Mouse (Mus musculus): ENCODE results near the gene Fhit. TPM values are rescaled to one million over a fixed set of nuclear protein-coding genes. Genes with fewer than 3 reads are reported as not detected.
"Not testable (repeated sequence)": the region's sequence is repeated elsewhere in the genome, so short reads cannot be mapped to it uniquely, and the experiment has no call there.

Gene Fhit
- polyA plus RNA-seq, 1 experiment from 2014 or later, result 8.0 TPM

DNA sequence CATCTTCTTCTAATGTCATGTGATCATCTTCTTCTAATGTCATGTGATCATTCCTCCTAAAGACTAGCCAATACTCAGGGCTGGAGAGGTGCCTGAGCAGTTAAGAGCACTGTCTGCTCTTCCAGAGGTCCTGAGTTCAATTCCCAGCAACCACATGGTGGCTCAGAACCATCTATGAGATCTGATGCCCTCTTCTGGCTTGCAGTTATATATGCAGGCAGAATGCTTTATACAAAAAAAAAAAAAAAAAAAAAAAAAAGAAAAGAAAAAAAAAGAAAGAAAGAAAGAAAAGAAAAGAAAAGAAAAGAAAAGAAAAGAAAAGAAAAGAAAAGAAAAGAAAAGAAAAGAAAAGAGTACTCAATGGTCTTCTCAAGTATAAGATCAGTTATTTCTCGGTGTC lies 407.0 kb downstream of the Fhit start:
- 84% methylated on average over 1 of the region's 1 CpGs for WGBS
- not testable (repeated sequence) for H3K27ac ChIP-seq; H3K4me1 ChIP-seq (replicated peaks); H3K9ac ChIP-seq; H3K4me3 ChIP-seq; ATAC-seq (ENCODE audit: low FRiP score); H3K27me3 ChIP-seq; H3K36me3 ChIP-seq; H3K4me2 ChIP-seq; H3K9me3 ChIP-seq

DNA sequence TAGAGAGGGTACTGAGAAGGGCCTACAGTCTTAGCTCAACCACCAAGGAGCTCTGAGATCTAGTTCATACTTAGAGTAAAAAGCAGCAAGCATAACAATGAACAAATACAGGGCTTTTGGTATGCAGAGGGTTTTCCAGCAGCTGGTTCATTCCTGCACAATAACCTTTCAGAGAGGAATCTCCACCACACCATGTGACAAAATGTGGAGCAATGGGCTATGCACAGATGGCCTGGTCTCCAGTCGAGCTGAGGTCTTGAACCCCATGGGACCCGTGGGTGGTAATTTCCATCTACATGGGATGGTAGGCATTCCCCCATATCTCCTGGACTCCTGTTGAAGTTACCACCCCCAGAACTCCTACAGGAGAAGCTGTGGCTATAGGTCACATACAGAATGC lies 423.8 kb downstream of the Fhit start:
- Histone ChIP-seq H3K27ac (no peak overlapping the region), H3K9ac (no peak overlapping the region), H3K4me3 (no peak overlapping the region), H3K4me1 (replicated peaks) (no peaks in the 10 kb centered on the region), H3K9me3 (no peaks in the 10 kb centered on the region), H3K36me3 (no peaks in the 10 kb centered on the region), H3K4me2 (no peak overlapping the region), H3K27me3 (no peaks in the 10 kb centered on the region)
- ATAC-seq (ENCODE audit: low FRiP score), result no peak
- WGBS, result 40% methylated on average over 2 of the region's 2 CpGs

DNA sequence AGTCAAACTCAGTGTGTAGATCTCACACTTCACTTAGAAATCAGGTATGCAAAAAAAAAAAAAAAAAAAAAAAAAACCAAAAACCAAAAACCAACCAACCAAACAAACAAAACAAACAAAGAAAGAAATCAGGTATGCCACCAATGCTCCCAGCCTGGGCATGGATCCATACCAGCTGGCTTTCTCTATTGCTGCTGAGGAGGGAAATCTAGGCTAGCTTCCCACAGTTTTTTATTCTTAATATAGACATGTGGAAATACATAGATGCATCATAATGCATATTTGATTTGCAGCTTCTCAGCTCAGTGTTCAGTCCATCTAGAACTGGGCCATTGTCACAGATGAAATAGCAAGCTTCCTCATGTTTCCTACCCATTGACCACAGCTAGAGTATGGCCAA lies 439.3 kb downstream of the Fhit start:
- Histone ChIP-seq H3K36me3 (no peaks in the 10 kb centered on the region), H3K4me1 (replicated peaks) (no peaks in the 10 kb centered on the region), H3K27me3 (no peaks in the 10 kb centered on the region), H3K9ac (no peak overlapping the region), H3K9me3 (no peaks in the 10 kb centered on the region), H3K27ac (no peak overlapping the region), H3K4me2 (no peak overlapping the region), H3K4me3 (no peak overlapping the region)
- ATAC-seq (ENCODE audit: low FRiP score), result no peak

DNA sequence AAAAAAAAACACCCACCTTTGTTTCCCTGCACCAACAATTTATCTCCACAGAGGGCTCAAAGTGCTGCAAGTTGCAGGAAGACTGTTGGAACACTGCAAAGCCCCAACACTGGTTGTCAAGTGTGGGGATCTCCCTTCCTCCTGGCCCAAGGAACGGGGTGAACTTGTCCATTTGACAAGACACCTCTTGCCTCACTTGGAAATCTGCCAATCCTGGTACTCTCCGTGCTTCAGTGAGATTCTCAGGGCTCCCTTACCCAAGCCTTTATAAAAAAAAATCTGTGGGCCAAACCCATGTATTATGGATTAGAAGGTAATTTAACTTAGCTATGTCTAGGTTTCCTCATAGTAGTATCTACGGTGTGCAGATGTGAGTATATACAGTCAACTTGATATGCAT lies 448.9 kb downstream of the Fhit start:
- WGBS, result 76% methylated on average over 3 of the region's 3 CpGs
- H3K4me3 ChIP-seq, result no peak overlapping the region

DNA sequence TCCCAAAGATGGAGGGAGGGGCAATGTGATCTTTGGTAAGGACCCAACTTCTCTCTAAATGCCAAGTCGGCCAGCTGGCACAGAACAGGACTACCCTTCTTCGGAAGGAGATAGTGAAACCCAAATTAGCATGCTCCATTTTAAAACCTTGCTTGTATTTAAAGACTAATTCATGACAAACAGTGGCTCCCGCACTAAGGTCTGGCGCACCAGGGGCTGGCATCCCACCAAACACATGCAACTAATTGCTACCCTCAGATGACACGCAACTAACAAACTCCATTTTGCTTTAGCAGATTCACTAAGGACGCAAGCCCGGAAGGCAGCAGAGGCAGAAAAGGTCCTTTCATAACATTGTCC lies 449.3 kb downstream of the Fhit start:
- ATAC-seq (ENCODE audit: low FRiP score), result no peak
- no peaks in the 10 kb centered on the region for H3K36me3 ChIP-seq
- H3K4me1 ChIP-seq (replicated peaks), result no peaks in the 10 kb centered on the region
- H3K4me3 ChIP-seq, result no peak overlapping the region
- no peak overlapping the region for H3K9ac ChIP-seq
- no peaks in the 10 kb centered on the region for H3K9me3 ChIP-seq
- H3K27me3 ChIP-seq, result no peaks in the 10 kb centered on the region
- no peak overlapping the region for H3K4me2 ChIP-seq
- 83% methylated on average over 7 of the region's 7 CpGs for WGBS
- H3K27ac ChIP-seq, result no peak overlapping the region

More for the DNA sequence above, 448.9 kb downstream of the Fhit start:
- Histone ChIP-seq H3K9me3 (no peaks in the 10 kb centered on the region), H3K27ac (no peak overlapping the region), H3K36me3 (no peaks in the 10 kb centered on the region), H3K27me3 (no peaks in the 10 kb centered on the region), H3K4me2 (no peak overlapping the region), H3K4me1 (replicated peaks) (no peaks in the 10 kb centered on the region), H3K9ac (no peak overlapping the region)
- no peak for ATAC-seq (ENCODE audit: low FRiP score)

DNA sequence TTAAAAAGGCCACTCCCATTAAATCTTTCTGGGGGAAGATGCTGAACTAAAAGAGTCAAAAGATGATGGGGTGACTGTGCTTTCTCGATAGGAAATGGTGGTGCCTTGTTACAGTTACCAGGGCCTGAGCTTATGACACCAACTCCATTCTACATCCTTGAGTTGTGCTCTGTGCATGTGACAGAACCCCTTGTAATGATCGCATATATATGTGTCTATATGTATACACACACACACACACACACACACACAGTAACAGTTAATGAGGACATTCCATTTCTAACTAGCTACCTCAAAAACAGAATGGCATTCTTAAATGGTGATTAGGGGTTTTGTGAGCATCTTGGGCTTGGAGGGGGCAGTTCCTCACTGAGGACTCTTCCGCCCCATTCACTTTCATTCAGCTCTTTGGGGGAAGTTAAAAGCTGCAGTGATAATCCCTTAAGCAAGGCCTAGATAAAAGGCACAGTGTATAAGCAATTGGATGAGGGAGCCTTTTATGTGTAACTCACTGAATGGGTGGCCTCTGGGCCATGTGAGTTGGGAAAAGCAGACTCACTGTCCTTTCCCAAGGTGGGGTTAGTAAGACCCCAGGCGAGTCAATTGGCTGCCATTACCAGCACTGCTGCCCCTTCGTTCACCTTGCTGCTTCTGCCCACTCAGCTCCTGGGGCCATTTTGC lies 449.9 kb downstream of the Fhit start:
- Histone ChIP-seq H3K4me3 (no peak overlapping the region), H3K9ac (no peak overlapping the region), H3K4me2 (no peak overlapping the region), H3K36me3 (no peaks in the 10 kb centered on the region), H3K27me3 (no peaks in the 10 kb centered on the region), H3K4me1 (replicated peaks) (no peaks in the 10 kb centered on the region), H3K27ac (no peak overlapping the region), H3K9me3 (no peaks in the 10 kb centered on the region)
- 87% methylated on average over 5 of the region's 5 CpGs for WGBS
- no peak; the same call in 1 of the 2 replicates for ATAC-seq (ENCODE audit: low FRiP score)

DNA sequence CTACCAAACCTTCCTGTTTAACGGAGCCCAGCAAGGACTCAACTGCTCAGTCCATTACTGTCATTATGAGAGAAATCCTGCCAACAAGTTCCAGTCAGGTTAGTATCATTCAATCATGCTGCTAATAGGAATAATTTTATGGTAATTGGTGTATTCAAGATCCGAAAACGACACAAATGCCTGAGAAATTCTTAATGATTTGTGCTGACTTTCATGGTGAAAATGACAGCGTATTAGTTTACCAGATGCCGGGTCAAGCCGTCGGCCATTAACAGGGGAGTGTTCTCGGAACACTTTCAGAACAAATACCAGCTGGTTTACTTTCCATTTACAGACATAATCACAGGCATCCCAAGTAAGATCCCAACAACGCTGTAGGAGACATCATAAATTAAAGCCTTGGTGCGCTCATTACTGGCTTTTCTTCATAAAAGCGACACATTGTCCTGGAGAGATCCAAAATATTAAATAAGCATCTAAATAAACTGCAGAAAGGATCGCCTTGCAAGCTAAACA lies 451.0 kb downstream of the Fhit start:
- WGBS, result 81% methylated on average over 12 of the region's 12 CpGs
- H3K4me2 ChIP-seq, result no peak overlapping the region
- no peak for ATAC-seq (ENCODE audit: low FRiP score)
- no peak overlapping the region for H3K9ac ChIP-seq
- H3K4me3 ChIP-seq, result no peak overlapping the region
- H3K9me3 ChIP-seq, result no peaks in the 10 kb centered on the region
- H3K4me1 ChIP-seq (replicated peaks), result no peaks in the 10 kb centered on the region
- no peaks in the 10 kb centered on the region for H3K36me3 ChIP-seq
- no peaks in the 10 kb centered on the region for H3K27me3 ChIP-seq
- no peak overlapping the region for H3K27ac ChIP-seq

DNA sequence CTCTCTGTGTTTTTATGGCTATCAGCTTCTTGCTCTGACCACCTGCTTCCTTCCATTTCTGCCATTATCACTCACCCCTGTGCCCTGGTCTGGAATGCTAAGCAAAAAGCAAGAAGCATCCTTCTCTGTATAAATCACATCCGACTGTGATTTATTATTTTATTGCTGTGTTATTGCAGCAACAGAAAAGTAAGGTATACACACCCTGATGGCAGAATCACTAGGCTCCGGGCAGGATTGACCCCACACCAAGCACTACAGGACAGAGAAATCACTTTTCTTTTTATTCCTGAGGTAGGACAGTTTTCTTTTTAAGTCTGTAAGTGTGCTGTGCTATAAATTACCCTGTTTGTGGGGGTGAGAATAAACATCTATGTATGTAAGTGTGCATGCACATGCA lies 460.1 kb downstream of the Fhit start:
- Histone ChIP-seq H3K4me1 (replicated peaks) (no peaks in the 10 kb centered on the region), H3K27me3 (no peaks in the 10 kb centered on the region), H3K4me2 (no peak overlapping the region), H3K4me3 (no peak overlapping the region), H3K9ac (no peak overlapping the region), H3K27ac (no peak overlapping the region), H3K36me3 (no peaks in the 10 kb centered on the region), H3K9me3 (no peaks in the 10 kb centered on the region)
- no peak for ATAC-seq (ENCODE audit: low FRiP score)
- 83% methylated on average over 2 of the region's 2 CpGs for WGBS

DNA sequence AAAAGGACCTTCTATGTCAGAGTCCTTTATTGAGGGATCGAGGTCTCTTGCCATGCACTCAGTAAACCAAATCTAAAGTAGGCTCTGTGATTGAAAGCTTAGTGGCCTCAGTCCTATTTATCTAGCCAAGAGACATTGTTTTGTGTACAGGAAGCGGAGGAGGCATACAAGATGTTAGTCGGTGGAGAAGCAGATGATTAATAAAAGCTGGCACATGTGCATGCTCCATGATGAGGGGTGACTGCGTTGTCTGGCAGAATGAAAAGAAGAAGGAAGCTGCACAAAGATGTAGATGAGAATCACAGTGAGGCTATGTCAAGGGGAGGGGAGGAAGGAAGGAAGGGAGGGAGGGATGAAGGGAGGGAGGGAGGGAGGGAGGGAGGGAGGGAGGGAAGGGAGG lies 481.8 kb downstream of the Fhit start:
- Histone ChIP-seq H3K4me2 (no peak overlapping the region), H3K27me3 (no peaks in the 10 kb centered on the region), H3K9ac (no peak overlapping the region), H3K9me3 (no peaks in the 10 kb centered on the region), H3K4me1 (replicated peaks) (no peaks in the 10 kb centered on the region), H3K4me3 (no peak overlapping the region), H3K27ac (no peak overlapping the region), H3K36me3 (no peaks in the 10 kb centered on the region)
- WGBS, result 43% methylated on average over 4 of the region's 4 CpGs
- no peak for ATAC-seq (ENCODE audit: low FRiP score)

DNA sequence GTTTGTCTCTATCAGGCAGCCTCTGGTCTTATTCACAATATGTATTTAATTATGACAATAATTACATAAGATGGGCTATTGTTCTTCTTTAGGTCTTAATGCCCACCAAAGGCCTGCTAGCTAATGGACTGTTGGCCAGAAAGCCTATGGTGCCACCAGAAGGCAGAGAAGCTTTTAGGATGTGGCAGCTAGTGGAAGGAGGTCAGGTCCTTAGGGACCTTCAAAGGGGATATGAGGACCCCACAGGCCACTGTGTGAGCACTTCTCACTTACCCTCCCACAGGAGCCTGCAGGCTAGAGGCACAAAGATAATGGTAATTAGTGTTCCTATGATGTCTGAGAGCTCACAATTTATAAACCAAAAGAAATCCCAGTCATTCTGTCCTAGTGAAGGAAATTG lies 482.2 kb downstream of the Fhit start:
- Histone ChIP-seq H3K4me2 (no peak overlapping the region), H3K36me3 (no peaks in the 10 kb centered on the region), H3K27me3 (no peaks in the 10 kb centered on the region), H3K4me1 (replicated peaks) (no peaks in the 10 kb centered on the region), H3K27ac (no peak overlapping the region), H3K4me3 (no peak overlapping the region), H3K9ac (no peak overlapping the region), H3K9me3 (no peaks in the 10 kb centered on the region)
- ATAC-seq (ENCODE audit: low FRiP score), result no peak

DNA sequence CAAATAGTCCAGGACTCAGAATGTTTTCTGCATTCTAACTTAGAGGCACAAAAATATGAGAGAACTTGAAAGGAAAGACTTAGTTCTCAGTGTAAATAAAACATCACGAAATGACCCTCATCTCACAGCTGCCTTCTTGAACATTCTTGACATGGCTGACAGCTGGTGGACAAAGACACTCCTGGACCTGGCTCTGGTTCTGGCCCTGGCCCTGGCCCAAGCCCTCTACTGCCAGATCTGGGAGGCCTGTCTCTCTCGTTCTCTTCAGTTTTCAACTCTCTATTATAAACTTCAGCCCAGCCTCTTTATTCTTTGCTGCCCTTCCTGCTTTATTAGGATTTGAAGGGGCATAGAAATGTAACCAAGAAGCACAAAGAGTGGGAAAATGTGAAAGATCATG lies 484.2 kb downstream of the Fhit start:
- H3K9ac ChIP-seq, result no peak overlapping the region
- no peak for ATAC-seq (ENCODE audit: low FRiP score)
- H3K27ac ChIP-seq, result no peak overlapping the region
- H3K9me3 ChIP-seq, result no peaks in the 10 kb centered on the region
- H3K4me1 ChIP-seq (replicated peaks), result no peaks in the 10 kb centered on the region
- no peaks in the 10 kb centered on the region for H3K27me3 ChIP-seq
- 59% methylated on average over 2 of the region's 2 CpGs for WGBS
- H3K4me3 ChIP-seq, result no peak overlapping the region
- no peak overlapping the region for H3K4me2 ChIP-seq
- H3K36me3 ChIP-seq, result no peaks in the 10 kb centered on the region

DNA sequence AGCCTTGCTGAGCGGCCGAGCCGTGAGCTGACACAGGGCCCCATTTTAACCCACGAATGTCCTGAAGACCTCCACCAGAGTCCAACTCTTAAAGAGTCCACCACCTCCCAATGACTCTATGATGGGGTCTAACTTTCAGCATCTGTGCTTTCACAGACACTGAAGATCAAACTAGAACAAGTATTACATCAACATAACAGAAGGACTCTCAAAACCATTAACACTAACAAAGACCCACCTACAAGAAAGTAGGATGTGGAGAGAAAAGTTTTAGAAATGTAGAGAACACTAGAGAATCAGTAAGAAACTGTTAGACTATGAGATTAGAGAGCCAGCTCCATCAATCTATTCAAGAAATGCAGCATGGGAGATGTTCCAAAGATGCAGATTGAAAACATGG lies 501.6 kb downstream of the Fhit start:
- 83% methylated on average over 4 of the region's 4 CpGs for WGBS
- peaks cover 6% of the 10 kb centered on the region; the same call in 1 of the 2 replicates for H3K4me1 ChIP-seq (replicated peaks)
- no peaks in the 10 kb centered on the region for H3K9me3 ChIP-seq
- H3K36me3 ChIP-seq, result no peaks in the 10 kb centered on the region
- ATAC-seq (ENCODE audit: low FRiP score), result no peak
- no peak overlapping the region for H3K9ac ChIP-seq
- H3K4me3 ChIP-seq, result no peak overlapping the region
- no peak overlapping the region for H3K4me2 ChIP-seq
- no peaks in the 10 kb centered on the region for H3K27me3 ChIP-seq
- H3K27ac ChIP-seq, result no peak overlapping the region

DNA sequence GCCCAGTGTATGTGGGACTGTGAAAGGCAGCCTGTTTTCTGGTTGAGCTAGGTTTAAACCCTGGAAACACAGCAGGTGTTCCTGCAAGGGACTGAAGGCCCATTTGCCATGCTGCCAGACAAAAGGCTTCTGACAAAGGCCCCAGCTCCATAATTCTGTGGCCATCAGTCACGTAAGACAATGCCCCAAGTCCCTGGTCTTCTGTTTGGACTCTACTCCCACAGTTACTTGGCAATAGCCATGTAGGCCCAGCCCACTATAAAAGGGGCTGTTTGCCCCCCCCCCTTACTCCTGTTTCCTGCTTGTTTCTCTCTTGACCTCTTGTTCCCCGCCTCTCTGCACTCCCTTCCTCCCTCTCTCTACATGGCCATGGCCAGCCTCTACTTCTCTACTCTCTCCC lies 502.5 kb downstream of the Fhit start:
- peaks cover 6% of the 10 kb centered on the region; the same call in 1 of the 2 replicates for H3K4me1 ChIP-seq (replicated peaks)
- H3K9ac ChIP-seq, result no peak overlapping the region
- H3K36me3 ChIP-seq, result no peaks in the 10 kb centered on the region
- 25% methylated on average over 2 of the region's 2 CpGs for WGBS
- 0 out of 2 replicates have a peak, but pooled peaks have one; percentile 54 for ATAC-seq (ENCODE audit: low FRiP score)
- H3K27ac ChIP-seq, result no peak overlapping the region
- no peak overlapping the region for H3K4me3 ChIP-seq
- H3K9me3 ChIP-seq, result no peaks in the 10 kb centered on the region
- H3K4me2 ChIP-seq, result no peak overlapping the region
- H3K27me3 ChIP-seq, result no peaks in the 10 kb centered on the region
